Mouse (Mus musculus) right cerebral cortex, postnatal 4 days (tissue): ENCODE measurements around the gene Tmem63a.
"Not testable (repeated sequence)": the region's sequence is repeated elsewhere in the genome, so short reads cannot be mapped to it uniquely, and the experiment has no call there.

Experiments used
- DNase-seq: peaks from one replicate; pipeline ENCODE4 v3.0.0-alpha.2; 2022

The Tmem63a gene

GRCm38 (mm10) chr1:180929599-180929998 is 12.5 kb upstream of the Tmem63a start:
- no peak for DNase-seq

- no peak for DNase-seq
These were observed 11.0 kb upstream of the Tmem63a start for GRCm38 (mm10) chr1:180931106-180931505.

GRCm38 (mm10) chr1:180933659-180934058 is 8.5 kb upstream of the Tmem63a start:
- no peak for DNase-seq

- no peak for DNase-seq
These were observed 7.4 kb upstream of the Tmem63a start, which contains the start of gene Lefty1 for GRCm38 (mm10) chr1:180934467-180935419. TSS of gene Lefty1 (plus strand) at chr1:180935022.

GRCm38 (mm10) chr1:180936610-180937398 is 5.3 kb upstream of the Tmem63a start:
- not testable (repeated sequence) for DNase-seq

- not testable (repeated sequence) for DNase-seq
These were observed 4.5 kb upstream of the Tmem63a start for GRCm38 (mm10) chr1:180937631-180938030.

GRCm38 (mm10) chr1:180938781-180939180 is 3.4 kb upstream of the Tmem63a start:
- not testable (repeated sequence) for DNase-seq

GRCm38 (mm10) chr1:180940776-180941460 is 1.2 kb upstream of the Tmem63a start:
- DNase-seq: no peak

GRCm38 (mm10) chr1:180941726-180942125 is 418 bp upstream of the Tmem63a start:
- no peak for DNase-seq

- no peak for DNase-seq
These were observed 994 bp downstream of the Tmem63a start for GRCm38 (mm10) chr1:180943032-180943644.

GRCm38 (mm10) chr1:180943896-180944295 is 1.8 kb downstream of the Tmem63a start:
- no peak for DNase-seq

GRCm38 (mm10) chr1:180944553-180944952 is 2.4 kb downstream of the Tmem63a start:
- DNase-seq: no peak

- no peak for DNase-seq
These were observed 3.1 kb downstream of the Tmem63a start for GRCm38 (mm10) chr1:180945001-180945980.

- DNase-seq: no peak
These were observed 4.3 kb downstream of the Tmem63a start for GRCm38 (mm10) chr1:180946448-180946847.

- no peak for DNase-seq
These were observed 10.1 kb downstream of the Tmem63a start for GRCm38 (mm10) chr1:180952085-180952746.

- no peak for DNase-seq
These were observed 10.7 kb downstream of the Tmem63a start for GRCm38 (mm10) chr1:180952808-180953207.

- no peak for DNase-seq
These were observed 14.3 kb downstream of the Tmem63a start for GRCm38 (mm10) chr1:180956401-180956800.

- no peak for DNase-seq
These were observed 14.8 kb downstream of the Tmem63a start for GRCm38 (mm10) chr1:180956973-180957381.

GRCm38 (mm10) chr1:180957989-180958388 is 15.8 kb downstream of the Tmem63a start:
- DNase-seq: no peak

GRCm38 (mm10) chr1:180958797-180959196 is 16.7 kb downstream of the Tmem63a start:
- DNase-seq: no peak

GRCm38 (mm10) chr1:180965786-180966185 is 23.6 kb downstream of the Tmem63a start:
- no peak for DNase-seq
